8 mouse cellular contexts compared by ENCODE assay signal in genomic region chr2:61815583-61816313, GRCm38 (mm10). TPM values are rescaled to one million over a fixed set of nuclear protein-coding genes. Genes with fewer than 3 reads are reported as not detected.
DNase-seq lines count a peak whose midpoint lies in the region; ATAC-seq lines count a peak whose summit lies in the region.

No protein-coding gene starts in this region.

- H3K4me1 ChIP-seq in forebrain, embryonic 13.5 days = peaks cover 28% of the 10 kb centered on the region
- peaks cover 27% of the 10 kb centered on the region for H3K4me1 ChIP-seq in midbrain, embryonic 15.5 days

- WGBS in forebrain, embryonic 13.5 days = 5% methylated on average over 57 of the region's 66 CpGs
- 4% methylated on average over 52 of the region's 66 CpGs for WGBS in midbrain, embryonic 15.5 days

- peak overlapping the region; percentile 54 for H3K4me3 ChIP-seq in forebrain, embryonic 13.5 days
- peak overlapping the region; percentile 51 for H3K4me3 ChIP-seq in midbrain, embryonic 15.5 days

- H3K4me2 ChIP-seq in forebrain, embryonic 13.5 days = peak overlapping the region; percentile 77
- H3K4me2 ChIP-seq in midbrain, embryonic 15.5 days = peak overlapping the region; percentile 93

- peak; percentile 41 for DNase-seq in kidney, postnatal 10 days
- DNase-seq in kidney, adult 8-10 months = no peak
- peak; percentile 16 to 28 for DNase-seq in cerebellum, adult 18-20 months
- peak; percentile 42 to 62 for DNase-seq in layer of hippocampus, postnatal 10 days (ENCODE audit: low spot score in 2 of 2)
- no peak for DNase-seq in urinary bladder, postnatal 25 days (ENCODE audit: low spot score)
- no peak for DNase-seq in spleen, postnatal 36 days (ENCODE audit: low spot score in 2 of 2)

- ATAC-seq in forebrain, embryonic 13.5 days = peak; percentile 78
- ATAC-seq in midbrain, embryonic 15.5 days (replicated peaks) = peak; percentile 86

- H3K9ac ChIP-seq in forebrain, embryonic 13.5 days = peak overlapping the region; percentile 77
- H3K9ac ChIP-seq in midbrain, embryonic 15.5 days = peak overlapping the region; percentile 59

- no peaks in the 10 kb centered on the region for H3K9me3 ChIP-seq in forebrain, embryonic 13.5 days (replicated peaks)
- no peaks in the 10 kb centered on the region for H3K9me3 ChIP-seq in midbrain, embryonic 15.5 days

- peaks cover 41% of the 10 kb centered on the region for H3K27me3 ChIP-seq in forebrain, embryonic 13.5 days
- H3K27me3 ChIP-seq in midbrain, embryonic 15.5 days (replicated peaks) = peaks cover 29% of the 10 kb centered on the region

- H3K27ac ChIP-seq in forebrain, embryonic 13.5 days = peak overlapping the region; percentile 87
- H3K27ac ChIP-seq in midbrain, embryonic 15.5 days = peak overlapping the region; percentile 88

- H3K36me3 ChIP-seq in forebrain, embryonic 13.5 days (ENCODE audit: poor library complexity, severe bottlenecking) = no peaks in the 10 kb centered on the region
- no peaks in the 10 kb centered on the region for H3K36me3 ChIP-seq in midbrain, embryonic 15.5 days (replicated peaks)

RNA-seq across cellular contexts. Expression of gene Tbr1, which starts 13.0 kb away (rescaled TPM):
- polyA plus RNA-seq in forebrain, embryonic 13.5 days (2015; fragmentation: Nextera tagmentation; extraction: Ambion mirVana) = 36.3 and 45.1 TPM in 2 replicates
- 10 to 100 TPM; 45.9 to 47.4 TPM for total RNA-seq in layer of hippocampus, postnatal 10 days (2021)
- polyA plus RNA-seq in midbrain, embryonic 15.5 days (2015; fragmentation: Nextera tagmentation; extraction: Ambion mirVana) = 2.8 and 3.7 TPM in 2 replicates

Comparison
In these comparisons a context has a peak if more than half of its experiments do, and no peak if none do; other contexts are left out.
1. DNase-seq: peak in kidney, postnatal 10 days (single experiment), cerebellum, adult 18-20 months (2 of 2) and layer of hippocampus, postnatal 10 days (2 of 2); none in kidney, adult 8-10 months (0 of 2), urinary bladder, postnatal 25 days (single experiment) and spleen, postnatal 36 days (0 of 2).